Mouse (Mus musculus) urinary bladder, postnatal 25 days (tissue): ENCODE results near the gene Atcay.
"Not testable (repeated sequence)": the region's sequence is repeated elsewhere in the genome, so short reads cannot be mapped to it uniquely, and the experiment has no call there.

Source experiments
- DNase-seq: peaks from one replicate; pipeline ENCODE4 v3.0.0; 2022; ENCODE audit warnings: low spot score

Gene Atcay

GRCm38 (mm10) chr10:81200141-81200540, 30.5 kb downstream of the Atcay start:
- no peak for DNase-seq

- no peak for DNase-seq
Measured at GRCm38 (mm10) chr10:81198990-81199389, 31.6 kb downstream of the Atcay start.

- DNase-seq = no peak
Measured at GRCm38 (mm10) chr10:81198230-81198629, 32.4 kb downstream of the Atcay start.

GRCm38 (mm10) chr10:81197305-81197704, 33.3 kb downstream of the Atcay start:
- no peak for DNase-seq

- no peak for DNase-seq
Measured at GRCm38 (mm10) chr10:81196470-81197065, 34.1 kb downstream of the Atcay start.

GRCm38 (mm10) chr10:81195300-81195699, 35.3 kb downstream of the Atcay start:
- DNase-seq = no peak

GRCm38 (mm10) chr10:81193991-81194774, 36.5 kb downstream of the Atcay start:
- DNase-seq = no peak

- no peak for DNase-seq
Measured at GRCm38 (mm10) chr10:81192968-81193501, 37.6 kb downstream of the Atcay start.

- peak; percentile 75 for DNase-seq
Measured at GRCm38 (mm10) chr10:81192270-81192967, 38.2 kb downstream of the Atcay start.

- DNase-seq = no peak
Measured at GRCm38 (mm10) chr10:81191342-81191982, 39.2 kb downstream of the Atcay start.

- no peak for DNase-seq
Measured at GRCm38 (mm10) chr10:81190912-81191321, 39.7 kb downstream of the Atcay start.

GRCm38 (mm10) chr10:81190236-81190911, 40.3 kb downstream of the Atcay start:
- DNase-seq = no peak

GRCm38 (mm10) chr10:81189821-81190220, 40.8 kb downstream of the Atcay start:
- DNase-seq = no peak

GRCm38 (mm10) chr10:81187161-81187560, 43.5 kb downstream of the Atcay start:
- no peak for DNase-seq

- DNase-seq = no peak
Measured at GRCm38 (mm10) chr10:81184765-81185164, 45.9 kb downstream of the Atcay start.

GRCm38 (mm10) chr10:81183805-81184204, 46.8 kb downstream of the Atcay start, which contains the start of gene 4930442H23Rik:
TSS of gene 4930442H23Rik (minus strand) at chr10:81183849.
- no peak for DNase-seq

- peak; percentile 88 for DNase-seq
Measured at GRCm38 (mm10) chr10:81182336-81183333, 48.0 kb downstream of the Atcay start, which contains the start of gene Dapk3. TSS of gene Dapk3 (plus strand) at chr10:81183005.

GRCm38 (mm10) chr10:81181860-81182259, 48.8 kb downstream of the Atcay start:
- not testable (repeated sequence) for DNase-seq

GRCm38 (mm10) chr10:81180946-81181345, 49.7 kb downstream of the Atcay start:
- no peak for DNase-seq
